Mouse (Mus musculus) mesoderm, embryonic 11.5 days (tissue): ENCODE data around the gene Hmx2.

Source experiments
- DNase-seq: peaks from one replicate; pipeline ENCODE4 v3.0.0-alpha.2; 2012; ENCODE audit warnings: low read depth, low spot score

Hmx2 gene

GRCm38 (mm10) chr7:131556541-131557271, 8.1 kb downstream of the Hmx2 start:
- DNase-seq, result peak; percentile 35

- DNase-seq, result no peak
Observed at GRCm38 (mm10) chr7:131557751-131558150, 9.2 kb downstream of the Hmx2 start.

GRCm38 (mm10) chr7:131559986-131560696, 11.6 kb downstream of the Hmx2 start, which contains the start of gene Bub3:
Bub3 (plus strand) TSS chr7:131560222.
- DNase-seq, result peak; percentile 97

- no peak for DNase-seq
Observed at GRCm38 (mm10) chr7:131560697-131561042, 12.1 kb downstream of the Hmx2 start.

GRCm38 (mm10) chr7:131575246-131575645, 26.7 kb downstream of the Hmx2 start:
- no peak for DNase-seq

- DNase-seq, result peak; percentile 53
Observed at GRCm38 (mm10) chr7:131582178-131582577, 33.6 kb downstream of the Hmx2 start.

- DNase-seq, result no peak
Observed at GRCm38 (mm10) chr7:131585551-131585950, 37.0 kb downstream of the Hmx2 start.

- DNase-seq, result peak; percentile 79
Observed at GRCm38 (mm10) chr7:131597779-131598482, 49.4 kb downstream of the Hmx2 start.

- DNase-seq, result peak; percentile 64
Observed at GRCm38 (mm10) chr7:131598483-131598824, 49.9 kb downstream of the Hmx2 start.

GRCm38 (mm10) chr7:131602106-131602505, 53.5 kb downstream of the Hmx2 start:
- no peak for DNase-seq

GRCm38 (mm10) chr7:131603186-131603585, 54.6 kb downstream of the Hmx2 start:
- DNase-seq, result no peak

- no peak for DNase-seq
Observed at GRCm38 (mm10) chr7:131604946-131605345, 56.4 kb downstream of the Hmx2 start.

- no peak for DNase-seq
Observed at GRCm38 (mm10) chr7:131605481-131605880, 56.9 kb downstream of the Hmx2 start.
